Mouse (Mus musculus) testis, adult 2 months (tissue): ENCODE results near the gene 1700016H13Rik.

ENCODE experiments used
- CTCF ChIP-seq: fragments of 200-500 bp; IDR thresholded peaks from 2 replicates; pipeline ENCODE4 v1.5.1; 2012; ENCODE audit warnings: low read depth, mild to moderate bottlenecking, inconsistent platforms, low read length, moderate library complexity; ENCODE audit not compliant: control insufficient read depth, insufficient read depth, insufficient replicate concordance
- POLR2A ChIP-seq: fragments of 200-500 bp; IDR thresholded peaks from 2 replicates; pipeline ENCODE4 v1.6.1; 2012; ENCODE audit warnings: low read depth, mild to moderate bottlenecking, inconsistent platforms, low read length, moderate library complexity; ENCODE audit not compliant: control insufficient read depth

- no peak for TF ChIP-seq POLR2A
- TF ChIP-seq CTCF: no peak
These were observed 37.3 kb upstream of the 1700016H13Rik start for GRCm38 (mm10) chr5:103693041-103693641.
